Mouse (Mus musculus): ENCODE results near the gene Srsf3.

DNA sequence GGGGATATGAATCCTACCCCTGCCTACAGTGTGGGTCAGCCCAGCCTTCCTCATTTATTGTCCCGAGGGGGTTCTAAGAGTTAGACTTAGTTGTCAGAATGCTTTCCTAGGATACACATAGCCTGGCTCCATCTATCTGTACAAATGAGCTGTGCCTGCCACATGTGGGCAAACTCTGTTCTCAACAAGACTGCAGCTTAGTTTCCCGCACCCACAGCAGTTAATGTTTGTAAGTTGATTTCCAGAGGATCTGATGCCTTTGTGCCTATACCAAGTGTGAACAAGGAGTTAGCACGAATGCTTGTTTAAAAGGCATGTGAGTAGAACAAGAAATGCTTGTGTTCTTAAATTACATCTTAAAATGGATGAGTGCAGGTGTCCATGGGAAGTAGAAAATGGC is 11.2 kb downstream of the Srsf3 start:
- no peak for TF ChIP-seq CTCF (IDR thresholded peaks at IDR 0.05; ENCODE audit: low read depth)
- no peak for TF ChIP-seq EP300 (IDR thresholded peaks at IDR 0.05; ENCODE audit: low read depth)

Measured in liver, embryonic 14.5 days (tissue).